Mouse (Mus musculus) hindbrain, embryonic 13.5 days (tissue): ENCODE measurements around the gene Osm. TPM values are rescaled to one million over a fixed set of nuclear protein-coding genes. Genes with fewer than 3 reads are reported as not detected.

Experiments
- ATAC-seq: fragments of 200-750 bp; cut with Nextera tagmentation; 2 replicates; pipeline ENCODE4 v1.8.0; 2017; ENCODE audit warnings: moderate TSS enrichment; ENCODE audit not compliant: low FRiP score
- H3K27ac ChIP-seq: fragments of 300-500 bp; sonication (generic); 2 replicates; pipeline ENCODE4 v1.5.1; 2015; ENCODE audit warnings: inconsistent platforms, mild to moderate bottlenecking, moderate library complexity
- H3K27me3 ChIP-seq: fragments of 300-500 bp; sonication (generic); 2 replicates; pipeline ENCODE4 v1.6.1; 2015; ENCODE audit warnings: mild to moderate bottlenecking, inconsistent platforms
- H3K36me3 ChIP-seq: fragments of 300-500 bp; sonication (generic); 2 replicates; pipeline ENCODE4 v1.6.1; 2015; ENCODE audit warnings: mild to moderate bottlenecking, inconsistent platforms
- H3K4me1 ChIP-seq: fragments of 300-500 bp; sonication (generic); replicated peaks from 2 replicates; pipeline ENCODE4 v1.6.1; 2015; ENCODE audit warnings: inconsistent platforms
- H3K4me2 ChIP-seq: fragments of 300-500 bp; sonication (generic); 2 replicates; pipeline ENCODE4 v1.6.1; 2015; ENCODE audit warnings: inconsistent platforms, mild to moderate bottlenecking, moderate library complexity
- H3K4me3 ChIP-seq: fragments of 300-500 bp; sonication (generic); 2 replicates; pipeline ENCODE4 v1.5.1; 2015; ENCODE audit warnings: mild to moderate bottlenecking, inconsistent platforms
- H3K9ac ChIP-seq: fragments of 300-500 bp; sonication (generic); 2 replicates; pipeline ENCODE4 v1.6.1; 2015; ENCODE audit warnings: mild to moderate bottlenecking, inconsistent platforms
- H3K9me3 ChIP-seq: fragments of 300-500 bp; sonication (generic); 2 replicates; pipeline ENCODE4 v1.6.1; 2016; ENCODE audit warnings: inconsistent platforms
- WGBS: fragments of 180-500 bp; shearing (Covaris S2); methylation state at CpG from one replicate; pipeline ENCODE4 v1.1.7; 2015; 5-methylcytosine and 5-hydroxymethylcytosine counted together
- polyA plus RNA-seq: library from polyadenylated mRNA; unstranded; fragments of >200 nt; fragmentation: Nextera tagmentation; extraction: Ambion mirVana; gene quantifications from 2 replicates; pipeline ENCODE4 v1.2.1, GENCODE M21; 2015

The Osm gene
- polyA plus RNA-seq, 1 experiment from 2014 or later, result 0.14 TPM

DNA sequence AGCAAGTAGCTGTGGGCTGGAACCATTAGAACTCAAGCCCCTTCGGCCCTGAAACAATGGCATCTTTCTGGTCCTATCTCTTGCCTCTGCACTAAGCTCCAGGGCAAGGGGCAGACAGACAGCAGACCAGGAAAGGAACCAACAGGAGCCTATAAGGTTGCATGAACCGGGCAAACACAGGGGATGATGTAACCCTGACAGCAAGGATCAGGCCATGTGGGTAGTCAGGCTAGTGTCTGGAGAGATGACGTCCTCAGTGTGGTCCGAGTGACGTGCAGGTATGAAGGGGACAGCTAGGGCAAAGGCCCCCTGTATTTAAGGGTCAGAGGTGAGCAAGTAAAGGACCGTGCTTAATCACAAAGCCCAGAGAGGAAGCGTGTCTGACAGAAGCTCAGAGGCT is 14.1 kb downstream of the Osm start:
- no peak overlapping the region for H3K9ac ChIP-seq
- no peaks in the 10 kb centered on the region for H3K9me3 ChIP-seq
- no peaks in the 10 kb centered on the region for H3K27me3 ChIP-seq
- no peak overlapping the region for H3K4me2 ChIP-seq
- H3K4me1 ChIP-seq, result no peaks in the 10 kb centered on the region
- H3K4me3 ChIP-seq, result no peak overlapping the region
- H3K27ac ChIP-seq, result no peak overlapping the region
- no peaks in the 10 kb centered on the region for H3K36me3 ChIP-seq
- no peak for ATAC-seq
- 80% methylated on average over 7 of the region's 7 CpGs for WGBS

DNA sequence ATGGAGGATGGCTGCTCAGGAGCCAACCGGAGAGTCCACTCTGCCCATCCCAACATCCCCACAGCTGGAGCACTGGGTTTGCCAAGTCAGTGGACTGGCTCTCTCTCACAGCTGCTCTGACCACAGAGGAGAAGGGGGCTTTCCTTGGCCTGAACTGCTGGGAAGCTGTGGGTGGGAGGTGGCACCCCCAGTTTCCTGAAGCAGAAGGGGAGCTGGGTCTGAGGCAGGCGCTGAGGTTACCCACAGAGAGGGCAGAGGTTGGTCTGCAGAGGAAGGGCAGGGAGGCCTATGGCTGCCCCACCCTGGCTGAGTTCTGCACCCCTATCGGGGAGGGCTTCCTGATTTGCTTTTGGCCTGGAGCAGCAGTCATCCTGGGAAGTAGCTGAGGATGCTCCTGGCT is 15.2 kb downstream of the Osm start:
- Histone ChIP-seq H3K4me2 (no peak overlapping the region), H3K36me3 (no peaks in the 10 kb centered on the region), H3K9me3 (no peaks in the 10 kb centered on the region), H3K9ac (no peak overlapping the region), H3K4me1 (no peaks in the 10 kb centered on the region), H3K27ac (no peak overlapping the region), H3K27me3 (no peaks in the 10 kb centered on the region), H3K4me3 (no peak overlapping the region)
- ATAC-seq, result no peak
- WGBS, result 82% methylated on average over 3 of the region's 3 CpGs

DNA sequence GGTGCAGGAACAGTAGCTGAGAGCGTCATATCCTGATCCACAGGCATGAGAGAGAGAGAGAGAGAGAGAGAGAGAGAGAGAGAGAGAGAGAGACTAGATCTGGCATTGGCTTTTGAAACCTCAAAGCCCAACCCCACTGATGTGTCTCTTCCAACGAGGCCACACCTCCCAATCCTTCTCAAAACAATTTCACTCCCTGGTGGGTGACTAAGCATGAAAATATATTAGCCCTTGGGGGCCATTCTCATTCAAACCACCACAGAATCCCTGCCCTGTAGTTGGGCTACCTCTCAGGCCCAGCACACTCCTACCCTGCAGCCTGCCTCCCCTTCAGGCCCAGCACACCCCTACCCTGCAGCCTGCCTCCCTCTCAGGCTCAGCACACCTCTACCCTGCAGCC is 16.7 kb downstream of the Osm start:
- H3K9me3 ChIP-seq, result no peaks in the 10 kb centered on the region
- no peak overlapping the region for H3K4me3 ChIP-seq
- 75% methylated on average over 2 of the region's 2 CpGs for WGBS
- no peak overlapping the region for H3K27ac ChIP-seq
- no peaks in the 10 kb centered on the region for H3K27me3 ChIP-seq
- H3K4me2 ChIP-seq, result no peak overlapping the region
- no peak overlapping the region for H3K9ac ChIP-seq
- ATAC-seq, result no peak
- no peaks in the 10 kb centered on the region for H3K36me3 ChIP-seq
- H3K4me1 ChIP-seq, result no peaks in the 10 kb centered on the region

DNA sequence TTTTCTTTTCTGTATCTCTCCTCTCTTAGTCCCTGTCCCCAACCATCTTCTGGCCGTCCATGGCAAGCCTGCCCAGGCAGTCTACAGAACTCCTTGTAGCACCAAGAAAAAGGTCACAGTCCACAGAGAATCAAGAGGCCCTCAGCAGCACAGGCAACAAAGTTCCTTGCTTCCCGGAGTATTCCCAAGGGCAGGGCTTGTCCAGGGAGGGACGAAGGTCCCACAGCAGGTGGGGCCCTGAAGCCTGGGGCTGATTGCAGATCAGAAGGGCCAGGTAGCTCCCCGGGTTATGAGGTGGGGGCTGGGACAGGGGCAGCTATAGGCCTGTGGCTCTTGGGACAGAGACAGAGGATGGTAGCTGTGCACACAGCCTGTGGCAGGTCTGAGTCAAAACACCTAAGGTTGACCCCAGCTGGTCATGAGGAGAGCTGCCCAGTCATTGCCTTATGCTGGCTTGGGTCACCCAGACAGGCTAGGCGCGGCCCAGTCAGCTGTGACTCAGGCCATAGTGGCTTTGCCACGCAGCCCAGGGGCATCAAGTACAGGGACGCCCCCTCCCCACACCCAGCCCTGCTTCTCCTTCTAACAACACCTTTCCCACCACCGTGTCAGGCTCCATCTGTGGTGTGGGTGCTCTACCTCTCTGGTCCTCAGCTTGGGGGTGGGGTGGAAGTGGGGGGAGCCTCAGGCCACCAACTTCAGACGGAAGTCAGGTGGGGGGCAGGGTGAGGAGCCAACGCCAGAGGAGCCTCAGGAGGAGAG is 20.8 kb downstream of the Osm start, which contains the start of gene Lif:
Gene Lif, plus strand, starts transcription at position 712 of the 762 bp plus-strand sequence.
- H3K27me3 ChIP-seq, result no peaks in the 10 kb centered on the region
- no peak within 1 kb of the TSS for H3K27ac ChIP-seq
- H3K9me3 ChIP-seq, result no peaks in the 10 kb centered on the region
- H3K4me3 ChIP-seq, result no peak within 1 kb of the TSS
- H3K4me2 ChIP-seq, result no peak within 1 kb of the TSS
- no peak for ATAC-seq
- H3K9ac ChIP-seq, result no peak within 1 kb of the TSS
- 66% methylated on average over 11 of the region's 11 CpGs for WGBS
- no peaks in the 10 kb centered on the region for H3K36me3 ChIP-seq
- peaks cover 18% of the 10 kb centered on the region for H3K4me1 ChIP-seq

DNA sequence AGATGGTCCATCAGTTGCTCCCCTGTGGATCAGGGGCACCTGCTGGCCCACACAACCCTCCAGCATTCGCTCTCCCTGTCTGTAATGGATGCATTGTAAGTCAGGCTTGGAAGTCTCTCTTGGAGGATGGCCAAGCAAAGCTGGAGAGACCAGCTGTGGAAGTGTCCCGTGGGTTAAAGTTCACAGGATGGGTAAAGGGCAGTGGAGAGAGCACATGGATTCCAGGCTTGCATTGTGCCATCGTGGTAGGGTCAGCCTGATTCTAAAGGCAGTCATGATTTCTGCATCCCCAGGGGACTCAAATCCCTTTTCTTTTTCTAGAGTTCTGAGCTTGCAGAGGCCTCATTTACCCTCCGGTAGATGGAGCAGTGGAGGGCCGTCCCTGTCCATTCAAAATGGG is 21.5 kb downstream of the Osm start:
- no peaks in the 10 kb centered on the region for H3K27me3 ChIP-seq
- H3K9ac ChIP-seq, result no peak overlapping the region
- H3K4me3 ChIP-seq, result no peak overlapping the region
- H3K9me3 ChIP-seq, result no peaks in the 10 kb centered on the region
- H3K36me3 ChIP-seq, result no peaks in the 10 kb centered on the region
- WGBS, result 53% methylated on average over 5 of the region's 5 CpGs
- peaks cover 24% of the 10 kb centered on the region for H3K4me1 ChIP-seq
- no peak overlapping the region for H3K27ac ChIP-seq
- no peak for ATAC-seq
- H3K4me2 ChIP-seq, result no peak overlapping the region

DNA sequence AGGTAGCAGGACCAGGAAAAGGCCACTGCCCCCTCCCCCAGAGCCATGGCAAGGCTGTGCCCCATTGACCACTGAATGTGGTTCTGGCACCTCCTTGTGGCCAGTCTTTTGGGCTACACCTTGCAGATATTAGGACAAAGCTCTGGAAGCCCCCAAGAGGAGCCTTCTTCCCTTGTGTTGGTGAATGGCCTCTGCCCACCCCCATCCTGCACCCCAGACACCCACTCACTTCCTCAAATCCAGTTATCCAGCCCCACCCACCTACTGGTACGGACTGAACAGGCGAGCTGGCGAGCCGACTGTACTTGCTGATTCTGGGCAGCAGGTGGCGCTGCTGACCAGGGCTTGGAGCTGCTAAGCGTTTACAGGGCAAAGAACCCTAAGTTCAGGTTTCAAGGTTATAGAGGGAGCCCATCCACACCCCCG is 22.4 kb downstream of the Osm start:
- peak; percentile 68 for ATAC-seq
- H3K36me3 ChIP-seq, result no peaks in the 10 kb centered on the region
- WGBS, result 2% methylated on average over 7 of the region's 7 CpGs
- no peak overlapping the region for H3K9ac ChIP-seq
- H3K27ac ChIP-seq, result no peak overlapping the region
- no peak overlapping the region for H3K4me3 ChIP-seq
- peak overlapping the region; percentile 50 for H3K4me2 ChIP-seq
- peaks cover 24% of the 10 kb centered on the region for H3K4me1 ChIP-seq
- H3K9me3 ChIP-seq, result no peaks in the 10 kb centered on the region
- peaks cover 6% of the 10 kb centered on the region for H3K27me3 ChIP-seq

DNA sequence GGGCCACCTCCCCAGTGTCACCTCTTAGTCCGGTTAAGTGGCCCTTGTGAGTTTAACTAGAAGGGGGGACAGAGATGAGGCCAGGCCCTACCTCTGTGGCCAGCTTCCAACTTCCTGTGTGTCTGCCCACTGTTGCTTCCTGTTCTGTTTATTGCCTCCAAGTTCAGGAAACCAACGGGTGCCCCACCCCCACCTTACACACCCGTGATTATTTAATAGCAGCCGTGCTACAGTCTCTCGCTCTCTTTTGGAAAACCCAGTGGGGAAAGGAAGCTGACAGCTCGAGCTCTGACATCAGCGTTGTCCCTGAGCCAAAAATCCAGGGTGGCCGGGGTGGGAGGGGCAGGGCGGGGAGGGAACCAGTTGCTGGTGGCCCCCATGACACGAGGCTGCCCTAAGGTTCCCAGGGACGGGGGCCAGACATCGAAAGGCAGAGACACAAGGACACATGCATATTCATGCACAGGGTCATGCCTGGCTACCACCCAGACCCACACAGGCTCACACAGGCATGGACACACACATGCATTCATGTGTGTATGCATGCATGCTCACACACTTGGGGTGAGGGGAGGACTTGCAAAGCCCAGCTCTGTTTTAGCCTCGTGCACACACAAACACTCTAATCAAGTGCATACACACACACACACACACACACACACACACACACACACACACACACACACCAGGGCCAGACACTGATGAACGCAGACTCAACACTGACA is 24.4 kb downstream of the Osm start:
- Histone ChIP-seq H3K4me1 (peaks cover 24% of the 10 kb centered on the region), H3K4me3 (no peak overlapping the region), H3K4me2 (peak overlapping the region; percentile 10; the same call in 1 of the 2 replicates), H3K36me3 (no peaks in the 10 kb centered on the region), H3K27me3 (peaks cover 26% of the 10 kb centered on the region), H3K9me3 (no peaks in the 10 kb centered on the region), H3K27ac (no peak overlapping the region), H3K9ac (no peak overlapping the region)
- no peak for ATAC-seq
- 51% methylated on average over 14 of the region's 14 CpGs for WGBS

DNA sequence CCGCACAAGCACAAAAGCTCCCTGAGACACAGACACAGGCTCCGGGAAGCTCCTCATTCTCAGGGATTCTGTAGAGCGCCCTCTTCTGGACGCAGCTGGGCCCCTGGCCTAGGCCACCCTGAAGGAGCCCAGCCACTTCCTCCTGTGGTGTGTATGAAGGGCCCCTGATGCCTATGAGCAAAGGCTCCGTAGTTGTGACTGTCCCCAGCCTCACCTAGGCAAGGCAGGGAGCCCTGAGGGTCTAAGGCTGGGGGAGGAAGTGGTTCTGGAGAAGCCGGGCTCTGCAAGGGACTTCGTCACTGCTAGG is 24.9 kb downstream of the Osm start:
- H3K27ac ChIP-seq, result no peak overlapping the region
- H3K9ac ChIP-seq, result no peak overlapping the region
- H3K9me3 ChIP-seq, result no peaks in the 10 kb centered on the region
- no peaks in the 10 kb centered on the region for H3K36me3 ChIP-seq
- H3K27me3 ChIP-seq, result peaks cover 31% of the 10 kb centered on the region
- no peak overlapping the region for H3K4me3 ChIP-seq
- peaks cover 28% of the 10 kb centered on the region for H3K4me1 ChIP-seq
- ATAC-seq, result no peak
- no peak overlapping the region for H3K4me2 ChIP-seq
- 44% methylated on average over 7 of the region's 7 CpGs for WGBS

DNA sequence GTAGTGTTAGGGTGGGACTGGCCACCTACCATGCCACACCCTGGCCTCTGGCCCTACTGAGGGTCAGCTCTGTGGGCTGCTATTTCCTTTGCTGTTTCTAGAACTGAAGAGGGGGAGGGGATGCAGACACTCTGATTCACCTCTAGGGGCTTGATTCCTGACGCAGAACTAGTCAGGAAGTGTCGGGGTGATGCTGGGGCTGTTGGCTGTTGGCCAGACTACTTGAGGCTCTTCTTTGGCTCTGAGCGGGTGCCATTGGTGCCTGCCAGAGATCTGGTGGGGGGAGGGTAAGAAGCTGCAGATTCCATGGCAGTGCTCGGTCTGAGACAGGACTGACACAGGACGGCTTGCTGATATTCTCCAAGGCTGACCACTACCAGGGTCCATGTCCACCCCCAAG is 25.7 kb downstream of the Osm start:
- Histone ChIP-seq H3K27ac (no peak overlapping the region), H3K4me1 (peaks cover 36% of the 10 kb centered on the region), H3K27me3 (peaks cover 39% of the 10 kb centered on the region), H3K4me3 (no peak overlapping the region), H3K4me2 (no peak overlapping the region), H3K9me3 (no peaks in the 10 kb centered on the region), H3K9ac (no peak overlapping the region), H3K36me3 (no peaks in the 10 kb centered on the region)
- ATAC-seq, result no peak; the same call in 1 of the 2 replicates
- 29% methylated on average over 5 of the region's 5 CpGs for WGBS

DNA sequence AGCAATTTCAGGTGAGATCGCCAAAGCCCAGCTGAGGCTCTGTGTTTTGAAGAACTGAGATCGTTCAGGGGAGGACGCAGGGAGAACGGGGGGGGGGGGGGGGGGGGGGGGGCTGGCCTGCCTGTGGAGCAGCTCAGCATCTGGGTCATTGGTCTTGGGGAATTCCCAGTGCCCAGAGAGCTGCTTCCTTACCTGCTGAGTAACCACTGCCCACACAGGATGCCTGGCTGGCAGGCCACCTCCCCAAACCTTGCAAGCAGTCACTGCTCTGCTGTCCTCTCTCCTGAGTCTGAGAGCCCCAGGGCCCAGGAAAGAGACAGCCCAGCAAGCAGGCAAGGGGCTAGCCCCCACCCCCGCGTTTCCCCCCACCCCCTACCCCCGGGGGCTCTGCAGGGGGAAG is 26.6 kb downstream of the Osm start:
- H3K9me3 ChIP-seq, result no peaks in the 10 kb centered on the region
- H3K4me1 ChIP-seq, result peaks cover 38% of the 10 kb centered on the region
- H3K36me3 ChIP-seq, result no peaks in the 10 kb centered on the region
- no peak overlapping the region for H3K4me3 ChIP-seq
- no peak overlapping the region for H3K9ac ChIP-seq
- H3K4me2 ChIP-seq, result no peak overlapping the region
- 27% methylated on average over 7 of the region's 7 CpGs for WGBS
- no peak overlapping the region for H3K27ac ChIP-seq
- no peak for ATAC-seq
- peaks cover 48% of the 10 kb centered on the region for H3K27me3 ChIP-seq

DNA sequence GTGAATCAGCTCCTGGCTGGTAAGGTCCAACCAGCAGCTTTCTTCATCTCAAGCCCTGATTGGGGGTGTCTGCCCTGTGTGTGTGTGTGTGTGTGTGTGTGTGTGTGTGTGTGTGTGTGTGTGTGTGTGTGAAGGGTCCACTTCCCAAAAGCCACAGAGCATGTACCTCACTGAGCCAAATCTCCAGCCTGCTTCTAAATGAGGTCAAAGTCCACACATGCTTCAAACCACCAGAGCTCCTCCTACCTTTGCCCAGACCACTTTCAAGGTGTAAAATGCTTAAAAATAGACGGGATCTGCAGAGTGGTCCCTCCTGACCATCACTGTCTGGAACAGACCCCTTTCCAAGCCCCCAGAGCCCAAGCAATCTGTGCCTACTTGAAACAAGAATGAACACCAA is 27.1 kb downstream of the Osm start:
- Histone ChIP-seq H3K27me3 (peaks cover 52% of the 10 kb centered on the region), H3K4me1 (peaks cover 38% of the 10 kb centered on the region), H3K27ac (no peak overlapping the region), H3K9me3 (no peaks in the 10 kb centered on the region), H3K4me3 (no peak overlapping the region), H3K4me2 (no peak overlapping the region), H3K36me3 (no peaks in the 10 kb centered on the region), H3K9ac (no peak overlapping the region)
- no peak for ATAC-seq
- WGBS, result 42% methylated on average over 1 of the region's 1 CpGs

DNA sequence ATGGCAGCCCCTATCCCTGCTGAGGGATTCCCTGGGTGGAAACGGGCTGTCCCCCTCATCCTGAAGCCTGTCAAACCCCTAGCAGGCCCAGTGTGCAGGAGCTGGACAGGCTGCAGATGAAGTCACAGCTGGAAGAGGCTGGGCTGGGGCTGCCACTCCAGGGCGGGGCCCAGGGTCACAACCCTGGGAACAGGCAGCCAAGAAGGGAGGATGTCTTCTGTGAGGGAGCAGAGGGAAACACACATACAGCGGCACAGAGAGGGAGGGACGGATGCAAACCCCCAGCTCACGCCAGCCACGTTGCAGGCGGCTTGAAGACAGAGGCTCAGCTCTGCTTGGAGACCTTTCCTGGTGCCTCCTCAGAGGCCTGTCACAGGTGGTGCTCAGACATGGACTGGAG is 27.8 kb downstream of the Osm start:
- Histone ChIP-seq H3K36me3 (no peaks in the 10 kb centered on the region), H3K4me1 (peaks cover 35% of the 10 kb centered on the region), H3K4me3 (no peak overlapping the region), H3K4me2 (no peak overlapping the region), H3K9me3 (no peaks in the 10 kb centered on the region), H3K9ac (no peak overlapping the region), H3K27me3 (peaks cover 60% of the 10 kb centered on the region), H3K27ac (no peak overlapping the region)
- 63% methylated on average over 7 of the region's 7 CpGs for WGBS
- ATAC-seq, result no peak
